Mouse (Mus musculus) splenic B cell, adult 2 months (primary cell): ENCODE data around the gene Zfp791.
"Not testable (repeated sequence)": the region's sequence is repeated elsewhere in the genome, so short reads cannot be mapped to it uniquely, and the experiment has no call there.

Source experiments
- DNase-seq: peaks from one replicate; pipeline ENCODE4 v3.0.0-alpha.2; 2011; ENCODE audit warnings: low read depth, low spot score
- H3K27me3 ChIP-seq: 2 replicates; pipeline ENCODE4 v1.6.1; 2012; ENCODE audit warnings: mild to moderate bottlenecking, low read length, moderate library complexity, mixed read lengths; ENCODE audit not compliant: control insufficient read depth, poor library complexity, insufficient read depth, severe bottlenecking
- H3K36me3 ChIP-seq: 2 replicates; pipeline ENCODE4 v1.6.1; 2012; ENCODE audit warnings: mild to moderate bottlenecking, low read length, moderate library complexity, mixed read lengths; ENCODE audit not compliant: control insufficient read depth, poor library complexity, insufficient read depth, severe bottlenecking

Zfp791 gene

GRCm38 (mm10) chr8:85122995-85123394 lies at the start of gene Zfp791:
Zfp791 (minus strand) TSS chr8:85123095.
- Histone ChIP-seq H3K36me3 (no peaks in the 10 kb centered on the region), H3K27me3 (no peaks in the 10 kb centered on the region)
- no peak for DNase-seq

GRCm38 (mm10) chr8:85171291-85171690 lies 48.4 kb upstream of the Zfp791 start:
- H3K36me3 ChIP-seq, result no peaks in the 10 kb centered on the region
- DNase-seq, result peak; percentile 37
- H3K27me3 ChIP-seq, result no peaks in the 10 kb centered on the region

- H3K27me3 ChIP-seq, result no peaks in the 10 kb centered on the region
- no peaks in the 10 kb centered on the region for H3K36me3 ChIP-seq
- DNase-seq, result no peak
Observed at GRCm38 (mm10) chr8:85151624-85152023, 28.7 kb upstream of the Zfp791 start, which contains the start of gene Cks1brt. Cks1brt (plus strand) TSS chr8:85151924.

- no peak for DNase-seq
- Histone ChIP-seq H3K27me3 (no peaks in the 10 kb centered on the region), H3K36me3 (no peaks in the 10 kb centered on the region)
Observed at GRCm38 (mm10) chr8:85142516-85142915, 19.6 kb upstream of the Zfp791 start.

- DNase-seq, H3K27me3 ChIP-seq, H3K36me3 ChIP-seq: not testable (repeated sequence)
Observed at GRCm38 (mm10) chr8:85135690-85136089, 12.8 kb upstream of the Zfp791 start.

- no peak for DNase-seq
- Histone ChIP-seq H3K36me3 (no peaks in the 10 kb centered on the region), H3K27me3 (no peaks in the 10 kb centered on the region)
Observed at GRCm38 (mm10) chr8:85132335-85132734, 9.4 kb upstream of the Zfp791 start.

- Histone ChIP-seq H3K36me3 (no peaks in the 10 kb centered on the region), H3K27me3 (no peaks in the 10 kb centered on the region)
- no peak for DNase-seq
Observed at GRCm38 (mm10) chr8:85123691-85124090, 796 bp upstream of the Zfp791 start.

GRCm38 (mm10) chr8:85120251-85120650 lies 2.6 kb downstream of the Zfp791 start:
- H3K27me3 ChIP-seq, DNase-seq, H3K36me3 ChIP-seq: not testable (repeated sequence)

GRCm38 (mm10) chr8:85119052-85119981 lies 3.6 kb downstream of the Zfp791 start:
- Histone ChIP-seq H3K27me3 (no peaks in the 10 kb centered on the region), H3K36me3 (no peaks in the 10 kb centered on the region)
- DNase-seq, result peak; percentile 59

GRCm38 (mm10) chr8:85116984-85117383 lies 5.9 kb downstream of the Zfp791 start:
- no peaks in the 10 kb centered on the region for H3K36me3 ChIP-seq
- H3K27me3 ChIP-seq, result no peaks in the 10 kb centered on the region
- no peak for DNase-seq

- DNase-seq, result no peak
- Histone ChIP-seq H3K36me3 (no peaks in the 10 kb centered on the region), H3K27me3 (no peaks in the 10 kb centered on the region)
Observed at GRCm38 (mm10) chr8:85115501-85115900, 7.4 kb downstream of the Zfp791 start.

GRCm38 (mm10) chr8:85113241-85113640 lies 9.7 kb downstream of the Zfp791 start:
- DNase-seq, result no peak
- Histone ChIP-seq H3K36me3 (no peaks in the 10 kb centered on the region), H3K27me3 (no peaks in the 10 kb centered on the region)

GRCm38 (mm10) chr8:85100076-85100665 lies 22.7 kb downstream of the Zfp791 start:
- Histone ChIP-seq H3K36me3 (no peaks in the 10 kb centered on the region; the same call in 1 of the 2 replicates), H3K27me3 (no peaks in the 10 kb centered on the region)
- DNase-seq, result no peak

- Histone ChIP-seq H3K27me3 (no peaks in the 10 kb centered on the region), H3K36me3 (peaks cover 8% of the 10 kb centered on the region)
- DNase-seq, result no peak
Observed at GRCm38 (mm10) chr8:85096850-85097249, 26.0 kb downstream of the Zfp791 start.

- no peak for DNase-seq
- Histone ChIP-seq H3K36me3 (peaks cover 8% of the 10 kb centered on the region), H3K27me3 (no peaks in the 10 kb centered on the region)
Observed at GRCm38 (mm10) chr8:85096196-85096595, 26.7 kb downstream of the Zfp791 start.
